Mouse (Mus musculus) embryonic facial prominence, embryonic 10.5 days (tissue): ENCODE data around the gene Rnf207. TPM values are rescaled to one million over a fixed set of nuclear protein-coding genes. Genes with fewer than 3 reads are reported as not detected.

Source experiments
- DNase-seq: peaks from one replicate; pipeline ENCODE4 v3.0.0-alpha.2; 2017; ENCODE audit warnings: low spot score
- H3K27ac ChIP-seq: fragments of 300-500 bp; sonication (generic); replicated peaks from 2 replicates; pipeline ENCODE4 v1.5.1; 2016; ENCODE audit warnings: mild to moderate bottlenecking
- H3K27me3 ChIP-seq: fragments of 300-500 bp; sonication (generic); replicated peaks from 2 replicates; pipeline ENCODE4 v1.6.1; 2016; ENCODE audit warnings: low read depth, mild to moderate bottlenecking; ENCODE audit not compliant: poor library complexity, severe bottlenecking
- H3K36me3 ChIP-seq: fragments of 300-500 bp; sonication (generic); replicated peaks from 2 replicates; pipeline ENCODE4 v1.6.1; 2016; ENCODE audit warnings: mild to moderate bottlenecking, moderate library complexity
- H3K4me1 ChIP-seq: fragments of 300-500 bp; sonication (generic); 2 replicates; pipeline ENCODE4 v1.6.1; 2016
- H3K4me3 ChIP-seq: fragments of 300-500 bp; sonication (generic); 2 replicates; pipeline ENCODE4 v1.5.1; 2016; ENCODE audit warnings: mild to moderate bottlenecking, moderate library complexity
- H3K9me3 ChIP-seq: fragments of 300-500 bp; sonication (generic); 2 replicates; pipeline ENCODE4 v1.6.1; 2016; ENCODE audit warnings: mild to moderate bottlenecking
- WGBS: fragments of 180-500 bp; shearing (Covaris S2); methylation state at CpG from one replicate; pipeline ENCODE4 v1.1.7; 2016; 5-methylcytosine and 5-hydroxymethylcytosine counted together
- polyA plus RNA-seq: library from polyadenylated mRNA; unstranded; fragments of >200 nt; fragmentation: Nextera tagmentation; extraction: Ambion mirVana; gene quantifications from 2 replicates; pipeline ENCODE4 v1.2.1, GENCODE M21; 2016

Rnf207 gene
- polyA plus RNA-seq, 1 experiment from 2014 or later: 2.3 TPM

DNA sequence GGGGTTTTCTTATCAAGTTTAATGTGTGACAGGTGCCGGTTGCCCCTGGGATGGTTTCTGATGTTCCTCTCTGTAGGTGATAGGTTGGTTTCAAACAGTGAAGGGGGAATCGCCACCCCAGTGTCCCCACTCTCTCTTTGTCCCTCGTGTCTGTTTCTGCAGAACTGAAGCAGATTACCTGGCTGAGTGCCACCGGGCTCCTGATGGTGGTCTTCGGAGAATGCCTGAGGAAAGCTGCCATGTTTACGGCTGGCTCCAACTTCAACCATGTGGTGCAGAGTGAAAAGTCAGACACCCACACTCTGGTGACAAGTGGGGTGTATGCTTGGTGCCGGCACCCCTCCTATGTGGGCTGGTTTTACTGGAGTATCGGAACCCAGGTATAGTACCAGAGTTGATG, 18.4 kb downstream of the Rnf207 start:
- no peak overlapping the region for H3K27ac ChIP-seq
- no peak overlapping the region for H3K4me3 ChIP-seq
- H3K9me3 ChIP-seq: no peaks in the 10 kb centered on the region
- no peak for DNase-seq
- peaks cover 17% of the 10 kb centered on the region for H3K27me3 ChIP-seq
- 92% methylated on average over 8 of the region's 8 CpGs for WGBS
- H3K4me1 ChIP-seq: peaks cover 29% of the 10 kb centered on the region
- peaks cover 61% of the 10 kb centered on the region for H3K36me3 ChIP-seq

DNA sequence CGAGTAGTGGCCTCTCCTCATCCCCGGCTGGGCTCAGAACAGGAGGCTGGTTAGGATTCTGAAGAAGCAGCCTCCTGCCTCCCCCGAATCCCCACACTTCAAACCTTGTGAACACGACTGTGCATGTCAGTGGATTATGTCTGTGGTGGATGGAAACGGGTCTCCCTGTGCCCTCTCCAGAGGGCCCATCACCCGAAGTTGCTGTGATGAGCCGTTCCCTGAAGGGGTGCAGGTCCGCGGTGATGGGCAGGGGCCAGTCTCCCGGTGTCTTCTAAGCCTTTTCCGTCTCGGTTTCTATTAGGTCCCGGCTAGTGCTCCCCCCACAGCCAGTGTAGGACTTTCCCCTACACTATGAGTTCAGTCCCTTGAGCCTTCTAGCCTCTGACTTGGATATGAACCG, 20.0 kb downstream of the Rnf207 start:
- peak overlapping the region; percentile 85; the same call in 1 of the 2 replicates for H3K4me3 ChIP-seq
- no peak overlapping the region for H3K27ac ChIP-seq
- DNase-seq: no peak
- peaks cover 45% of the 10 kb centered on the region for H3K36me3 ChIP-seq
- H3K4me1 ChIP-seq: peaks cover 39% of the 10 kb centered on the region
- H3K27me3 ChIP-seq: peaks cover 33% of the 10 kb centered on the region
- WGBS: 84% methylated on average over 14 of the region's 14 CpGs
- no peaks in the 10 kb centered on the region for H3K9me3 ChIP-seq

DNA sequence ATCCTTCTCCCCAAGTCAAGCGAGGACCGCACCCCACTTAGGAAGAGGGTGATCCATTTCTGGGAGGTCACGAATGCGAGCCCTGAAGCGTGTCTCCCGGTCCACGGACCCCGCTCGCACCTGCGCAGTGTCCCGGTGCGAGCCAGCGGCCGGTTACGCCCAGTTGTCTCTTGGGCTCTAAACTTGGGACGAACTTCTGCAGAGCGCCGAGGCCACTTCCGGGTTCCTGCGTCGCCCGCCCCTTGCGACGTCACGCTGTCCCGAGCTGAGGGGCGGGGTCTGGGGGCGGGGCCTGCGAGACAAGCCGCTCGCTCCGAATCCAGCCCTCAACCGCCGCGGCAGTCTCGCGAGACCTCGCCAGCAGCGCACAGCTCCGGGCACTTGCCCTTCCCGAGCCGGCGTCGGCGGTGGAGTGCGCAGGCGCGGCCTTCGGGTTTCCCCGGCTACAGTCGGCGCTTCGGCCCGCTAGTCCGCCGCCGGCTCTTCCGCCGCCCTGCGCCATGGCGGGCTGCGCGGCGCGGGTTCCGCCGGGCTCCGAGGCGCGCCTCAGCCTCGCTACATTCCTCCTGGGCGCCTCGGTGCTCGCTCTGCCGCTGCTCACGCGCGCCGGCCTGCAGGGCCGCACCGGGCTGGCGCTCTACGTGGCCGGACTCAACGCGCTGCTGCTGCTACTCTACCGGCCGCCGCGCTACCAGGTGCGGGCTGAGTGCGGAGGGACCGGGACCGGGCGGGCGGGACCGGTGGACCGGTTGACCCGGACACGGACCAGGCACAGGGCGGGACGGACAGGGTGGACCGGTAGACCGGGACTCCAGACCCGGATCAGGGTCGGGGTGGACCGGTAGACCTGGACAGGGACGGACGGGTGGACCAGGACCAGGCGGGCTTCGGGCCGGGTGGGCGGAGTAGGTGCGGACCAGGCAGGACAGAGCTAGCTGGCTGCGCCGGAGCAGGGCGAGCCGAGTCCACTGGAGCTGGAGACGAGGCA, 21.6 kb downstream of the Rnf207 start, which contains the start of gene Icmt:
TSS of gene Icmt (plus strand) at position 354 of the 988 bp plus-strand sequence.
- under 1% methylated on average over 119 of the region's 119 CpGs for WGBS
- peaks cover 49% of the 10 kb centered on the region for H3K27me3 ChIP-seq
- H3K36me3 ChIP-seq: peaks cover 28% of the 10 kb centered on the region
- H3K27ac ChIP-seq: peak within 1 kb of the TSS; percentile 93
- H3K4me3 ChIP-seq: peak within 1 kb of the TSS; percentile 85
- no peaks in the 10 kb centered on the region for H3K9me3 ChIP-seq
- peaks cover 55% of the 10 kb centered on the region for H3K4me1 ChIP-seq
- DNase-seq: peak; percentile 100

DNA sequence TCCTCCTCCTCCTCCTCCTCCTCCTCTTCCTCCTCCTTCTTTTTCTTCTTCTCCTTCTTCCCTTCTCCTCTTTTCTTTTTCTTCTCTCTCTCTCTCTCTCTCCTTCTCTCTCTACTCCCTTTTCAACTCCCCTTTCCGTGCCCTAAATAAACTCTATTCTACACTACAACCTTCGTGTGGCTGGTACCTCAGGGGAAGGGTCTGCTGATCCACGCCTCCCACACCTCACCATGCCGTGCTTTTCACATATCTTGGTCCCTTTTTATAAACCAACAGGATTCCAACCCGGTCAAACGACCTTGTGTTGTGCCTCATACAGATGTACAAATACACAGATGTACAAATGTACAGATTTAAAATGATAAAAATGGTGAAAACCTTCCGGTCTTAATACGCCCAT, 22.4 kb downstream of the Rnf207 start:
- Histone ChIP-seq H3K27ac (peak overlapping the region; percentile 63; the same call in 1 of the 2 replicates), H3K36me3 (peaks cover 21% of the 10 kb centered on the region), H3K9me3 (no peaks in the 10 kb centered on the region), H3K4me1 (peaks cover 63% of the 10 kb centered on the region), H3K4me3 (peak overlapping the region; percentile 85), H3K27me3 (peaks cover 57% of the 10 kb centered on the region)
- DNase-seq: no peak
- WGBS: 22% methylated on average over 8 of the region's 8 CpGs

DNA sequence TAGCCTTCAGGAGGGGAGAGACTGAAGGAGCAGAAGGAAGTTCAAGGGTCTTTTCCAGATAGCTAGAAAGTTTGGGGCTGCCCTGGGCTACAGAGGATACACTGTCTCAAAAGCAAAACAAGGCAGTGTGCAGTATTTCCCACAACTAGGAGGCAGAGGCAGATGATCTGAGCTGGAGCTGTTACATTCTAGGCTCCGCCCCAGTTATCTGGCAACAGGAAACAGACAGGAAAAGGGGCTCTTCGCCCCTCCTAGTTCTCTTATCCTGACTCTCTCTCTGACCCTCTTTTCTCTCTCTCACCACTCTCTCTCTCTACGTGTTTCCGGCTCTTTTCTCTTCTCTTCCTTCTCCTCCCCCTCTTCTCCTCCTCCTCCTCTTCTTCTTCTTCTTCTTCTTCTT, 22.9 kb downstream of the Rnf207 start:
- Histone ChIP-seq H3K4me3 (peak overlapping the region; percentile 85; the same call in 1 of the 2 replicates), H3K36me3 (peaks cover 16% of the 10 kb centered on the region), H3K9me3 (no peaks in the 10 kb centered on the region), H3K4me1 (peaks cover 68% of the 10 kb centered on the region), H3K27me3 (peaks cover 62% of the 10 kb centered on the region), H3K27ac (no peak overlapping the region)
- no peak for DNase-seq
- WGBS: 51% methylated on average over 4 of the region's 4 CpGs

DNA sequence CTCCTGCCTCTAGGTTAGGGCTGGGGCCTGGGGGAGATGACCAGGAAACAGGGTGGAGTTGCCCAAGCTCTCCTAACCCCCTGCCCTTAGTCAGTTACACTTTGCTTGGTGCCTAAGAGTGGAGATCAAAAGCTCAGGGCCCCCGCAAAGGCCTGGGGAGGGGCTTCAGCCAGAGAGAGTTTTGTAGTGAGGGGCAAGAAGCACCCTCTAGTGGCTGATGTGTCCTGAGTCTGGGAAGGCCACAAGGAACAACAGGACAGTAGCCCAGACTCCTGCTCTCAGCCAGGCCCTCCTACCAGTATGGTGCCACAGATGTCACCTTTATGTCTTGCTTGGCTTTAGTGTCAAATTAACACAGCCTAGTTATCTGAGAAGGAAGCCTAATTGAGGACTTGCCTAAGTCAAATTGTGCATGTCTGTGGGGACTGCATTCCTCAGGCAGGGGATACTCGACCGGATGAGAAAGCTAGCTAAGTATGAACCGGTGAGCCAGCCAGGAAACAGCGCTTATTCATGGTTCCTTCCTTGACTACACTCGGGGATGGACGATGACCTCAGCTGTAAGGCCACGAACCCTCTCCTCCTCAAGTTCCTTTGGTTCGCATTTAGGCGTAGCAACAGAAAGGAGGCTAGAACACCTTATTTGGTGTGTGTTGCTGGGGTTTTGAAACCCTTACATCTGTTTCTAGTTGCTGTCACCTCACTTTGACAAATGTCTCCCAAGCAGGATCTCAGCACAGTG, 24.4 kb downstream of the Rnf207 start:
- no peak overlapping the region; the same call in 1 of the 2 replicates for H3K27ac ChIP-seq
- no peaks in the 10 kb centered on the region; the same call in 1 of the 2 replicates for H3K9me3 ChIP-seq
- H3K4me1 ChIP-seq: peaks cover 81% of the 10 kb centered on the region
- peaks cover under 1% of the 10 kb centered on the region; the same call in 1 of the 2 replicates for H3K36me3 ChIP-seq
- DNase-seq: peak; percentile 26
- H3K27me3 ChIP-seq: peaks cover 77% of the 10 kb centered on the region
- 54% methylated on average over 10 of the region's 10 CpGs for WGBS
- H3K4me3 ChIP-seq: peak overlapping the region; percentile 23; the same call in 1 of the 2 replicates

DNA sequence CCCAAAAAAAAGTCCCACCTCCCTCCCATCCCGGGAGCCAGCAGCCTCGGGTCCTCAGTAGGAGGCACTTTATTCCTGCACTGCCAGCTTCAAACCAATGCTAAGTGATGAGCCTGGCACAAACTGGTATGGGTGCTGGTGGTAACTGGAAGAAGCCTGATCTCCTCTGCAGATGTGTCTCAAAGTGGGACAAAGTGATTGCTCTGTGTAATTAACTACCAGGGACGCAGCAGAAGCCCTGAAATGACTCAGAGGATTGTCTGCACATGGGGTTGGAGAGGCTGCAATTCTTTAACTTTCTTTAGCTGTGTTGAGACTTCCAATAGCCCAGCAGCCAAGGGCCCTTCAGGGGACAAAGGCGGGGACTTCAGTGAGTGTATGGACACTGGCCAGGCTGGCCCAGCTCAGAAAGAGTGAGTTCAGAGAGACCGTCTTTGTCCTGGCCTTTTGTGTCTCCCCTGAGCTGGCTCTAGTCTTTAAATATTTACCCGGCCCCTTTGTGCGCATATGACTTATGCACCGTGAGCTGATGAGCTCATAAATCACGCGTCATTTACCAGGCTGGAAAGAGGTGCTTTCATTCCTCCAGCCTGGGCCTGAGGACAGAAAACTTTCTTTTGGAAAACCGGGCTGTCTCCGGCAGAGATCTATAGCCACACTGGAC, 26.6 kb downstream of the Rnf207 start:
- WGBS: 23% methylated on average over 12 of the region's 12 CpGs
- Histone ChIP-seq H3K27ac (no peak overlapping the region; the same call in 1 of the 2 replicates), H3K9me3 (peaks cover 2% of the 10 kb centered on the region; the same call in 1 of the 2 replicates), H3K36me3 (no peaks in the 10 kb centered on the region), H3K4me1 (peaks cover 74% of the 10 kb centered on the region), H3K27me3 (peaks cover 91% of the 10 kb centered on the region), H3K4me3 (no peak overlapping the region)
- DNase-seq: peak; percentile 35

DNA sequence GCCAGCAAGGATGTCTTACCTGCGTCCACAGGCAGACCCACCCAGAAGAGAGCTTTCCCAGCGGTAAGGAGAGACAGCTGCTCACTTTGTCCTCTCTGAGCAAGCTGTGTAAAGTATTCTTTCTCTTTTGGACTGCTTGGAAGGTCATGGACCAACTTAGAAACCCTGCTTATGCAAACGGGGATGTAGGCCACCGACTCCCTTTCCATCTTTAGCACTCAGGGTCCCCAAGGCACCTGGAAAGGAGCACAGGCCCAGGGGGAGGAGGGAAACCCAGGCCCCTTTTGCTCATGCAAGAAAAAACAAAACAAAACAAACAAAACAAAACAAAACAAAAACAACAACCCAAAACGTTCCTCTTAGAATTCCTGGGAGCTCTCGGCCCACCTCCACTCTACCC, 27.2 kb downstream of the Rnf207 start, which contains the start of gene Hes3:
TSS of gene Hes3 (minus strand) at position 101 of the 400 bp plus-strand sequence.
- Histone ChIP-seq H3K9me3 (peaks cover 2% of the 10 kb centered on the region; the same call in 1 of the 2 replicates), H3K36me3 (no peaks in the 10 kb centered on the region), H3K4me1 (peaks cover 78% of the 10 kb centered on the region), H3K27me3 (peaks cover 98% of the 10 kb centered on the region), H3K4me3 (peak within 1 kb of the TSS; percentile 48), H3K27ac (no peak within 1 kb of the TSS)
- no peak for DNase-seq
- WGBS: 21% methylated on average over 6 of the region's 6 CpGs

DNA sequence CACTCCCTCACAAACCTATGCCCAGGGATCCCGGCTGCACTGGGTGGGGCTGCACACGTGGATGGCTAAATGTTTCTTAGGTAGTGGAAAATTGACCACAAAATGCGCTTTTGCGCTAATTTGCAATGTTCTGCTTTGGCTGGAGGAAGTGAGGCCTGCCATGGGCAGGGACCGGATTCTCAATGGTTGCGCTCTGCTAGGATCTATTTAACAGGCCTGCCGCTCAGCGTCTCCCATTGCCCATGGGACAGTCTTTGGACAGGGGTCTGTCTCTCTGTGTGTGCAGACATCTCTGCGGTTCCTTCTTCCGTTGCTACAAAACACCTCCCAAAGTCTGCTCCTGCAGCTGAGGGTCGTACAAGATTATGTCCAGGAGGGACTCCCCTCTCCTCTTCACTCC, 27.8 kb downstream of the Rnf207 start:
- Histone ChIP-seq H3K4me3 (peak overlapping the region; percentile 48; the same call in 1 of the 2 replicates), H3K36me3 (no peaks in the 10 kb centered on the region), H3K4me1 (peaks cover 79% of the 10 kb centered on the region), H3K9me3 (peaks cover 2% of the 10 kb centered on the region; the same call in 1 of the 2 replicates), H3K27me3 (peaks cover 99% of the 10 kb centered on the region), H3K27ac (no peak overlapping the region)
- no peak for DNase-seq
- 6% methylated on average over 11 of the region's 11 CpGs for WGBS

DNA sequence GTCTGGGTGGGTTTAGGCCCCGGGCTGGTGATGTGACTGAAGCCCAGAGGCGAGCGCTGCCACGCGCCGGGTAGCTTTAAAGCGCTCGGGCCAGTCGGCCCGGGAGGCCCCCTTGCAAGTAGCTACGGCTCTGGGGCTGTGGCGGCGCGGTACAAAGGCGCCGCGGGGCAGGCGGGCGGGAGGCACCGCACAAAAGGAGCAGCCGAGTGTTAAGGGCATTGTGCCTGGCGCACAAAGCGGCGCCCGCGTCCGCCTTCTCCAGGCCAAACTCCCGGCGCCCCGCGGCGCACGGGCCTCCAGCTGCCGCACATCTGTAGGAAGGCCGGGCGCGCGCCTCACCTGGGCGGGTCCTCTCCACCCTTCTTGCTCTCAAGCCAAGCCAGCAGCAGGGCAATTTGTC, 28.4 kb downstream of the Rnf207 start:
- H3K36me3 ChIP-seq: no peaks in the 10 kb centered on the region
- H3K9me3 ChIP-seq: peaks cover 2% of the 10 kb centered on the region; the same call in 1 of the 2 replicates
- no peak overlapping the region for H3K27ac ChIP-seq
- under 1% methylated on average over 39 of the region's 39 CpGs for WGBS
- peaks cover 74% of the 10 kb centered on the region for H3K4me1 ChIP-seq
- H3K27me3 ChIP-seq: peaks cover 99% of the 10 kb centered on the region
- H3K4me3 ChIP-seq: peak overlapping the region; percentile 48
- peak; percentile 60 for DNase-seq

DNA sequence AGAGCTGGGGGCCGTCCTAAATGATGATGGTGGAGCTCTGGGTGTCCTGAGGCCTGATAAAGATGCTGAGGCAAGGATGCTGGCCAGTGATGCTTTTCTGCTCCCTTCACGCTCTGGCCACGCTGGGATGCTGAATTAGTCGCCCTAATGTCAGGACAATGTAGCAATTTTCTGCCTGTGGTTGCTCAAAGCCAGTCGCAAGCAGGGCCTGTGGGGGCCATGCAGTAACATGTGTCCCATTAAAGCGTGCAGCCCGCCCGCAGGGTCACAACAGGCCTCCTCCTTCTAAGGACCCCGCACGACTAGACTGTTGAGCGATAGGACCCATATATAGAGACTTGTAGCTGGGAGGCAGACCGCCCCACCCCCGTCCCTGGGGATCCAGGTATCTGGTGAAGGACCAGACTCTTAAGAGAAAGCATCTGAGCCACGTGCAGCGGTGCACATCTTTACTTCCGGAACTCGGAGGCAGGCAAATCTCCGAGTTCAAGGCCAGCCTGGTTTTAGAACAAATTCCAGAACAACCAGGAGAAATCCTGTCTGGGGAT, 30.3 kb downstream of the Rnf207 start:
- WGBS: 40% methylated on average over 18 of the region's 18 CpGs
- Histone ChIP-seq H3K27ac (no peak overlapping the region), H3K27me3 (peaks cover 99% of the 10 kb centered on the region), H3K4me1 (peaks cover 66% of the 10 kb centered on the region), H3K9me3 (peaks cover 2% of the 10 kb centered on the region; the same call in 1 of the 2 replicates), H3K4me3 (no peak overlapping the region), H3K36me3 (no peaks in the 10 kb centered on the region)
- peak; percentile 37 for DNase-seq
